ENCODE assay signal across 8 mouse cellular contexts in the genomic region with DNA sequence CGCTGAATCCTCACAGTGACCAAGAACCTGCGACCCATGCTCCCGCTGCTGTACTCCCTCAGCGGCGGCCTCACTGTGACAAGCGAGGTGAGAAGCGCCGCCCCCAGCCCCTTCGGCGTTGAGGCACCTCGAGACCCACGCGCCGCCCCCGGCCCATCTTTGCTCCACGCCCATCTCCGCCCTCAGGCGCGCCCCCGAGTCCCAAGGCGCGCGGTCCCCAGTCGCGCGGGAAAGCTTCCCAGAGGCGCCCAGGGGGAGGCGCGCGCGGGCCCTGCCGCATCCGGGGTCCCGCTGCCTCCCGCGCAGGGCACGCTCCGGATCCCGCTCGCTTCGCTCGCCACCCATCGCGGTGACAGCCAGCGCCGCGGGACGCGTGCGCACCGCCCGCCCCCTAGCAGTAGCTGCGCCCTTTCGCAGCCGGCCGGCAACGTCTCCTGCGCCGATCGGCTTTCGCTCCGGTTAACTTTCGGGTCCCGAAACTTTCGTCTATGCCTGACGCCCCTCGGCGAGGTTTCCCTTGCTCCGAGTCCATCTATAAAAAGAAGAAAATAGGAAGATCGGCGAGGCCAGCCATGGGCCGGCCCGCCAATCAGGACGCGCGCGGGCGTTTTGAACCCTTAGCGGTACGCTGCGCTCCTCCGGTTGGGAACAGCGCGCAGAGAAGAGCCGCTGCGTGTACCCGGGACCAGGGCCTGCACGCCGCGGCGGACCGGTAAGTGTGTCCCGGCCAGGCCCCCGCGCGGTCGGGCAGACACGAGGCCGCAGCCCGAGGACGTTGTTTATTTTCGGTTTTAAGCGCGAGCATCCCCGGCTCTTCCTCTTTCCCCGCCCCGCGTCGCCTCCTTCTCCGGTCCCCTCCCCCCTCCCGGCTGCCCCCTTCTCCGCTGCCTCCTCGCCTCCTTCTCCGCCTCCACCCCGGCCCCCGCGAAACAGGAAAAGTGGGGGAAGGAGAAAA. TPM values are rescaled to one million over a fixed set of nuclear protein-coding genes. Genes with fewer than 3 reads are reported as not detected.
DNase-seq lines count a peak whose midpoint lies in the region; ATAC-seq and TF ChIP-seq lines count a peak whose summit lies in the region.

Gene Cdkn2a (minus strand): TSS at position 168 of the 955 bp plus-strand sequence.

- peak; percentile 97 for DNase-seq in ZHBTc4 (ENCODE audit: low read depth, low spot score)
- DNase-seq in cerebellum, postnatal 14 days = peak; percentile 66
- peak; percentile 59 for DNase-seq in gastrocnemius, postnatal 14 days
- peak; percentile 31 to 40 for DNase-seq in left cerebral cortex, adult 2 months (ENCODE audit: extremely low spot score in 1 of 2, low spot score in 2 of 2)
- DNase-seq in lung, postnatal 4 days = peak; percentile 74 to 81
- DNase-seq in right cerebral cortex, adult 2 months (ENCODE audit: low spot score in 2 of 2) = peak; percentile 52 to 67
- DNase-seq in c-Kit-positive CD71-positive TER-119-positive erythroid progenitor cells, embryonic 14.5 days (ENCODE audit: low spot score) = no peak

- H3K9me3 ChIP-seq in hindbrain, embryonic 16.5 days (ENCODE audit: control insufficient read depth, low read length) = no peaks in the 10 kb centered on the region

- H3K4me3 ChIP-seq in hindbrain, embryonic 16.5 days (ENCODE audit: low read length) = peak within 1 kb of the TSS; percentile 60
- peak within 1 kb of the TSS; percentile 69 for H3K4me3 ChIP-seq in left cerebral cortex, adult 2 months

- peaks cover 14% of the 10 kb centered on the region for H3K4me1 ChIP-seq in hindbrain, embryonic 16.5 days (ENCODE audit: control insufficient read depth, insufficient read depth, low read depth, low read length)

- intact Hi-C loops in gastrocnemius, postnatal 14 days (cut with DNase I; ENCODE audit: low total_unique reads) = no loop called here
- intact Hi-C loops in left cerebral cortex, adult 2 months (cut with DNase I) = loop anchor here (2.0 to 5.0 kb wide), 2 partner anchors 14 to 228 kb away; no protein-coding TSS in a partner anchor

- H3K27me3 ChIP-seq in hindbrain, embryonic 16.5 days (replicated peaks; ENCODE audit: control insufficient read depth, insufficient read depth, low read length) = peaks cover 78% of the 10 kb centered on the region

- no peaks in the 10 kb centered on the region for H3K36me3 ChIP-seq in hindbrain, embryonic 16.5 days (ENCODE audit: control insufficient read depth, insufficient read depth, low read length)

- under 1% methylated on average over 102 of the region's 117 CpGs for WGBS in hindbrain, embryonic 16.5 days

- H3K27ac ChIP-seq in hindbrain, embryonic 16.5 days (ENCODE audit: low read depth, low read length) = no peak within 1 kb of the TSS
- H3K27ac ChIP-seq in left cerebral cortex, adult 2 months = no peak within 1 kb of the TSS

- peak; percentile 47 for TF ChIP-seq CTCF in left cerebral cortex, adult 2 months (IDR thresholded peaks at IDR 0.05)

- peak within 1 kb of the TSS; percentile 98 for H3K4me2 ChIP-seq in hindbrain, embryonic 16.5 days (ENCODE audit: low read length)

- ATAC-seq in hindbrain, embryonic 16.5 days = peak; percentile 89

- peak within 1 kb of the TSS; percentile 55 for H3K9ac ChIP-seq in hindbrain, embryonic 16.5 days (ENCODE audit: low read depth, low read length)

RNA-seq across cellular contexts. Expression of gene Cdkn2a, which starts in this region (rescaled TPM):
- not detected for total RNA-seq in gastrocnemius, postnatal 14 days (2021)
- not detected in 2 replicates for polyA plus RNA-seq in hindbrain, embryonic 16.5 days (2015; fragmentation: Nextera tagmentation; extraction: Ambion mirVana)
- not detected for total RNA-seq in left cerebral cortex, adult 2 months (2021)

Comparison
In these comparisons a context has a peak if more than half of its experiments do, and no peak if none do; other contexts are left out.
1. Peak in DNase-seq in gastrocnemius, postnatal 14 days; RNA of the gene not detected or under 1 TPM.
2. Peak in ATAC-seq, H3K4me3 ChIP-seq, H3K9ac ChIP-seq and H3K4me2 ChIP-seq in hindbrain, embryonic 16.5 days; RNA of the gene not detected or under 1 TPM.
3. Peak in DNase-seq and H3K4me3 ChIP-seq in left cerebral cortex, adult 2 months; RNA of the gene not detected or under 1 TPM.